Comparison of ENCODE assay signal across 11 mouse cellular contexts in genomic region chr17:5606151-5606591, GRCm38 (mm10).
DNase-seq lines count a peak whose midpoint lies in the region; ATAC-seq and TF ChIP-seq lines count a peak whose summit lies in the region.
"Had no signal": no experiment of that assay in that cellular context is flagged by ENCODE, and none has a peak within 500 bp of the region (broad histone marks: within the 10 kb centered on the region; RNA-seq: fewer than 3 reads in every experiment).

No protein-coding gene starts in this region.

- no peak for DNase-seq in kidney, postnatal 25 days
- no peak for DNase-seq in neural tube, embryonic 10.5 days (ENCODE audit: extremely low spot score, low spot score)
- peak; percentile 16 for DNase-seq in hindbrain, postnatal 0 days (ENCODE audit: low spot score)
- DNase-seq: kidney, adult 8-10 months had no signal

- H3K27ac ChIP-seq in kidney, embryonic 16.5 days (ENCODE audit: low read length), result 0 out of 2 replicates have a peak overlapping the region, but pooled peaks have one; percentile 20
- peak overlapping the region; percentile 49; the same call in 1 of the 2 replicates for H3K27ac ChIP-seq in neural tube, embryonic 13.5 days (replicated peaks)
- H3K27ac ChIP-seq in hindbrain, postnatal 0 days, result peak overlapping the region; percentile 64; the same call in 1 of the 2 replicates
- H3K27ac ChIP-seq: embryonic facial prominence, embryonic 13.5 days; heart, embryonic 15.5 days; neural tube, embryonic 12.5 days had no signal

- H3K4me2 ChIP-seq in kidney, embryonic 16.5 days (replicated peaks; ENCODE audit: low read depth, low read length), result no peak overlapping the region
- no peak overlapping the region for H3K4me2 ChIP-seq in neural tube, embryonic 13.5 days
- no peak overlapping the region for H3K4me2 ChIP-seq in hindbrain, postnatal 0 days (ENCODE audit: low read depth, low read length)
- H3K4me2 ChIP-seq: embryonic facial prominence, embryonic 13.5 days; heart, embryonic 15.5 days; neural tube, embryonic 12.5 days had no signal

- no peaks in the 10 kb centered on the region for H3K9me3 ChIP-seq in kidney, embryonic 16.5 days (ENCODE audit: low read length)
- no peaks in the 10 kb centered on the region for H3K9me3 ChIP-seq in neural tube, embryonic 13.5 days
- no peaks in the 10 kb centered on the region for H3K9me3 ChIP-seq in hindbrain, postnatal 0 days (ENCODE audit: low read length)
- H3K9me3 ChIP-seq: embryonic facial prominence, embryonic 13.5 days; heart, embryonic 15.5 days; neural tube, embryonic 12.5 days had no signal

- WGBS in kidney, embryonic 16.5 days, result 72% methylated on average over 8 of the region's 8 CpGs
- 54% methylated on average over 8 of the region's 8 CpGs for WGBS in neural tube, embryonic 13.5 days
- 48% methylated on average over 8 of the region's 8 CpGs for WGBS in hindbrain, postnatal 0 days

- H3K4me1 ChIP-seq in kidney, embryonic 16.5 days (ENCODE audit: insufficient read depth, low read length), result peaks cover 7% of the 10 kb centered on the region
- peaks cover 11% of the 10 kb centered on the region for H3K4me1 ChIP-seq in neural tube, embryonic 13.5 days (replicated peaks)
- peaks cover 6% of the 10 kb centered on the region; the same call in 1 of the 2 replicates for H3K4me1 ChIP-seq in hindbrain, postnatal 0 days (ENCODE audit: insufficient read depth, low read length)

- no peak for TF ChIP-seq CTCF in hindbrain, postnatal 0 days (IDR thresholded peaks at IDR 0.05; ENCODE audit: low read depth)

- no peak overlapping the region for H3K4me3 ChIP-seq in kidney, embryonic 16.5 days (ENCODE audit: low read length)
- no peak overlapping the region for H3K4me3 ChIP-seq in neural tube, embryonic 13.5 days
- H3K4me3 ChIP-seq in hindbrain, postnatal 0 days (ENCODE audit: low read length), result no peak overlapping the region
- H3K4me3 ChIP-seq: embryonic facial prominence, embryonic 13.5 days; heart, embryonic 15.5 days; neural tube, embryonic 12.5 days had no signal

- no peaks in the 10 kb centered on the region for H3K27me3 ChIP-seq in kidney, embryonic 16.5 days (ENCODE audit: insufficient read depth, low read length)
- H3K27me3 ChIP-seq in neural tube, embryonic 13.5 days, result no peaks in the 10 kb centered on the region
- H3K27me3 ChIP-seq in hindbrain, postnatal 0 days (ENCODE audit: insufficient read depth, low read length), result no peaks in the 10 kb centered on the region
- H3K27me3 ChIP-seq: embryonic facial prominence, embryonic 13.5 days; heart, embryonic 15.5 days; neural tube, embryonic 12.5 days had no signal

- H3K36me3 ChIP-seq in kidney, embryonic 16.5 days (ENCODE audit: insufficient read depth, low read length), result no peaks in the 10 kb centered on the region
- no peaks in the 10 kb centered on the region for H3K36me3 ChIP-seq in neural tube, embryonic 13.5 days
- no peaks in the 10 kb centered on the region for H3K36me3 ChIP-seq in hindbrain, postnatal 0 days (ENCODE audit: insufficient read depth, low read length)
- H3K36me3 ChIP-seq: embryonic facial prominence, embryonic 13.5 days; heart, embryonic 15.5 days; neural tube, embryonic 12.5 days had no signal

- ATAC-seq in kidney, embryonic 16.5 days (ENCODE audit: low FRiP score, low TSS enrichment), result no peak
- ATAC-seq in neural tube, embryonic 13.5 days (ENCODE audit: low read depth), result no peak
- ATAC-seq in hindbrain, postnatal 0 days, result peak; percentile 47; the same call in 1 of the 2 replicates
- no peak for ATAC-seq in megakaryocyte progenitor cell, adult 5-6 weeks (replicated peaks; ENCODE audit: poor library complexity)
- ATAC-seq in activated CD4-positive, CD25-positive, alpha-beta regulatory T cell, adult 4 months, result no peak

- no peak overlapping the region for H3K9ac ChIP-seq in kidney, embryonic 16.5 days (replicated peaks; ENCODE audit: low read length)
- H3K9ac ChIP-seq in neural tube, embryonic 13.5 days, result no peak overlapping the region
- H3K9ac ChIP-seq in hindbrain, postnatal 0 days (replicated peaks; ENCODE audit: low read length), result no peak overlapping the region
- H3K9ac ChIP-seq: embryonic facial prominence, embryonic 13.5 days; heart, embryonic 15.5 days; neural tube, embryonic 12.5 days had no signal
